ENCODE assay signal across 8 mouse cellular contexts in genomic region chrX:56597887-56598640, GRCm38 (mm10). TPM values are rescaled to one million over a fixed set of nuclear protein-coding genes. Genes with fewer than 3 reads are reported as not detected.
DNase-seq lines count a peak whose midpoint lies in the region; ATAC-seq lines count a peak whose summit lies in the region.

Mmgt1 (minus strand) TSS chrX:56598069.

- peak within 1 kb of the TSS; percentile 77 for H3K27ac ChIP-seq in forebrain, embryonic 14.5 days (ENCODE audit: low read depth, low read length)
- H3K27ac ChIP-seq in neural tube, embryonic 15.5 days (replicated peaks), result peak within 1 kb of the TSS; percentile 83

- intact Hi-C loops in heart, postnatal 14 days (cut with DNase I), result loop anchor here (5.0 kb wide), 1 partner anchor 66 kb away; no protein-coding TSS in a partner anchor

- H3K9me3 ChIP-seq in forebrain, embryonic 14.5 days (replicated peaks; ENCODE audit: control insufficient read depth, low read length), result no peaks in the 10 kb centered on the region
- H3K9me3 ChIP-seq in neural tube, embryonic 15.5 days (replicated peaks), result no peaks in the 10 kb centered on the region

- no peaks in the 10 kb centered on the region for H3K4me1 ChIP-seq in forebrain, embryonic 14.5 days (ENCODE audit: control insufficient read depth, insufficient read depth, low read length)
- H3K4me1 ChIP-seq in neural tube, embryonic 15.5 days, result peaks cover 11% of the 10 kb centered on the region

- no peaks in the 10 kb centered on the region for H3K27me3 ChIP-seq in forebrain, embryonic 14.5 days (replicated peaks; ENCODE audit: control insufficient read depth, insufficient read depth, low read length)
- no peaks in the 10 kb centered on the region for H3K27me3 ChIP-seq in neural tube, embryonic 15.5 days (replicated peaks)

- ATAC-seq in forebrain, embryonic 14.5 days, result peak; percentile 99
- ATAC-seq in neural tube, embryonic 15.5 days (ENCODE audit: low FRiP score), result peak; percentile 99

- H3K9ac ChIP-seq in forebrain, embryonic 14.5 days (ENCODE audit: low read length), result peak within 1 kb of the TSS; percentile 72
- peak within 1 kb of the TSS; percentile 69 for H3K9ac ChIP-seq in neural tube, embryonic 15.5 days (replicated peaks)

- H3K36me3 ChIP-seq in forebrain, embryonic 14.5 days (ENCODE audit: control insufficient read depth, insufficient read depth, low read length), result no peaks in the 10 kb centered on the region
- no peaks in the 10 kb centered on the region for H3K36me3 ChIP-seq in neural tube, embryonic 15.5 days

- peak; percentile 95 for DNase-seq in ES-CJ7 (ENCODE audit: low read depth, low spot score)
- DNase-seq in cerebellum, adult 11 months, result peak; percentile 90
- DNase-seq in forebrain, embryonic 14.5 days (ENCODE audit: low spot score), result peak; percentile 96
- peak; percentile 89 to 91 for DNase-seq in heart, postnatal 14 days
- DNase-seq in layer of hippocampus, adult 11-12 months (ENCODE audit: low spot score), result peak; percentile 91
- DNase-seq in lung, adult 18-20 months, result peak; percentile 96 to 97
- DNase-seq in testis, postnatal 14 days (ENCODE audit: low spot score), result peak; percentile 94

- WGBS in forebrain, embryonic 14.5 days, result 27% methylated on average over 44 of the region's 44 CpGs
- 16% methylated on average over 43 of the region's 44 CpGs for WGBS in neural tube, embryonic 15.5 days

- peak within 1 kb of the TSS; percentile 57 for H3K4me2 ChIP-seq in forebrain, embryonic 14.5 days (ENCODE audit: low read length)
- H3K4me2 ChIP-seq in neural tube, embryonic 15.5 days, result peak within 1 kb of the TSS; percentile 56

- peak within 1 kb of the TSS; percentile 60 for H3K4me3 ChIP-seq in forebrain, embryonic 14.5 days (ENCODE audit: low read depth, low read length)
- peak within 1 kb of the TSS; percentile 70 for H3K4me3 ChIP-seq in neural tube, embryonic 15.5 days (replicated peaks)

RNA-seq across cellular contexts. Expression of gene Mmgt1, which starts in this region (rescaled TPM):
- 45.8 and 49.9 TPM in 2 replicates for polyA plus RNA-seq in forebrain, embryonic 14.5 days (2014; fragmentation: Nextera tagmentation; extraction: Ambion mirVana)
- total RNA-seq in heart, postnatal 14 days (2021), result 10 to 100 TPM; 26.3 to 28.6 TPM
- 48.7 and 52.2 TPM in 2 replicates for polyA plus RNA-seq in neural tube, embryonic 15.5 days (2015; fragmentation: Nextera tagmentation; extraction: Ambion mirVana)

Comparison
In these comparisons a context has a peak if more than half of its experiments do, and no peak if none do; other contexts are left out.
1. Peak in every context shown above with its lines: DNase-seq, ATAC-seq, H3K4me3 ChIP-seq and H3K27ac ChIP-seq.